Mouse (Mus musculus): ENCODE data around the gene Tdrkh. TPM values are rescaled to one million over a fixed set of nuclear protein-coding genes. Genes with fewer than 3 reads are reported as not detected.
A peak's percentile ranks its signal among the peaks of the same experiment; 100 is the strongest.

The Tdrkh gene
- polyA plus RNA-seq, 1 experiment from 2014 or later = 5.6 TPM

- no peak overlapping the region for H3K4me3 ChIP-seq (ENCODE audit: low read depth, low read length)
- 71% methylated on average over 4 of the region's 4 CpGs for WGBS
- no peak overlapping the region for H3K9ac ChIP-seq (ENCODE audit: low read depth, low read length)
- no peaks in the 10 kb centered on the region for H3K9me3 ChIP-seq (ENCODE audit: control insufficient read depth)
- no peak overlapping the region for H3K27ac ChIP-seq (ENCODE audit: low read depth, low read length)
- H3K4me1 ChIP-seq (replicated peaks; ENCODE audit: control insufficient read depth, insufficient read depth, low read length) = no peaks in the 10 kb centered on the region
- H3K36me3 ChIP-seq (ENCODE audit: control insufficient read depth, insufficient read depth) = peaks cover 35% of the 10 kb centered on the region
- no peak overlapping the region for H3K4me2 ChIP-seq (replicated peaks; ENCODE audit: low read depth)
- no peak for ATAC-seq
- no peaks in the 10 kb centered on the region; the same call in 1 of the 2 replicates for H3K27me3 ChIP-seq (replicated peaks; ENCODE audit: control insufficient read depth, insufficient read depth, low read length)
- TF ChIP-seq CTCF (IDR thresholded peaks at IDR 0.05; ENCODE audit: low read depth) = no peak
Measured at GRCm38 (mm10) chr3:94393049-94393448, 20.0 kb upstream of the Tdrkh start.

GRCm38 (mm10) chr3:94396336-94396735 is 16.7 kb upstream of the Tdrkh start:
- H3K4me2 ChIP-seq (replicated peaks; ENCODE audit: low read depth) = no peak overlapping the region
- no peaks in the 10 kb centered on the region for H3K9me3 ChIP-seq (ENCODE audit: control insufficient read depth)
- H3K27ac ChIP-seq (ENCODE audit: low read depth, low read length) = no peak overlapping the region
- 87% methylated on average over 1 of the region's 1 CpGs for WGBS
- H3K4me3 ChIP-seq (ENCODE audit: low read depth, low read length) = no peak overlapping the region
- no peaks in the 10 kb centered on the region for H3K4me1 ChIP-seq (replicated peaks; ENCODE audit: control insufficient read depth, insufficient read depth, low read length)
- H3K36me3 ChIP-seq (ENCODE audit: control insufficient read depth, insufficient read depth) = peaks cover 15% of the 10 kb centered on the region
- ATAC-seq = no peak
- no peak overlapping the region for H3K9ac ChIP-seq (ENCODE audit: low read depth, low read length)
- H3K27me3 ChIP-seq (replicated peaks; ENCODE audit: control insufficient read depth, insufficient read depth, low read length) = peaks cover 3% of the 10 kb centered on the region; the same call in 1 of the 2 replicates
- TF ChIP-seq CTCF (IDR thresholded peaks at IDR 0.05; ENCODE audit: low read depth) = no peak

GRCm38 (mm10) chr3:94396851-94397250 is 16.2 kb upstream of the Tdrkh start:
- TF ChIP-seq CTCF (IDR thresholded peaks at IDR 0.05; ENCODE audit: low read depth) = no peak

GRCm38 (mm10) chr3:94398217-94398616 is 14.9 kb upstream of the Tdrkh start, which contains the start of gene Lingo4:
Gene Lingo4, plus strand, starts transcription at chr3:94398517.
- WGBS = 73% methylated on average over 6 of the region's 6 CpGs
- H3K4me3 ChIP-seq (ENCODE audit: low read depth, low read length) = no peak within 1 kb of the TSS
- peaks cover 8% of the 10 kb centered on the region; the same call in 1 of the 2 replicates for H3K36me3 ChIP-seq (ENCODE audit: control insufficient read depth, insufficient read depth)
- H3K9ac ChIP-seq (ENCODE audit: low read depth, low read length) = 0 out of 2 replicates have a peak within 1 kb of the TSS, but pooled peaks have one; percentile 23
- H3K9me3 ChIP-seq (ENCODE audit: control insufficient read depth) = no peaks in the 10 kb centered on the region
- H3K4me2 ChIP-seq (replicated peaks; ENCODE audit: low read depth) = peak within 1 kb of the TSS; percentile 33
- peaks cover 6% of the 10 kb centered on the region; the same call in 1 of the 2 replicates for H3K27me3 ChIP-seq (replicated peaks; ENCODE audit: control insufficient read depth, insufficient read depth, low read length)
- no peaks in the 10 kb centered on the region for H3K4me1 ChIP-seq (replicated peaks; ENCODE audit: control insufficient read depth, insufficient read depth, low read length)
- no peak for TF ChIP-seq CTCF (IDR thresholded peaks at IDR 0.05; ENCODE audit: low read depth)
- no peak within 1 kb of the TSS for H3K27ac ChIP-seq (ENCODE audit: low read depth, low read length)
- no peak for ATAC-seq

More at GRCm38 (mm10) chr3:94396851-94397250, 16.2 kb upstream of the Tdrkh start:
- H3K4me1 ChIP-seq (replicated peaks; ENCODE audit: control insufficient read depth, insufficient read depth, low read length) = no peaks in the 10 kb centered on the region
- peaks cover 12% of the 10 kb centered on the region; the same call in 1 of the 2 replicates for H3K36me3 ChIP-seq (ENCODE audit: control insufficient read depth, insufficient read depth)
- WGBS = 74% methylated on average over 4 of the region's 4 CpGs
- no peak overlapping the region for H3K4me2 ChIP-seq (replicated peaks; ENCODE audit: low read depth)
- H3K4me3 ChIP-seq (ENCODE audit: low read depth, low read length) = no peak overlapping the region
- H3K9me3 ChIP-seq (ENCODE audit: control insufficient read depth) = no peaks in the 10 kb centered on the region
- peaks cover 5% of the 10 kb centered on the region; the same call in 1 of the 2 replicates for H3K27me3 ChIP-seq (replicated peaks; ENCODE audit: control insufficient read depth, insufficient read depth, low read length)
- no peak overlapping the region for H3K27ac ChIP-seq (ENCODE audit: low read depth, low read length)
- ATAC-seq = no peak
- no peak overlapping the region for H3K9ac ChIP-seq (ENCODE audit: low read depth, low read length)

GRCm38 (mm10) chr3:94398943-94399481 is 14.1 kb upstream of the Tdrkh start:
- Histone ChIP-seq H3K27ac (ENCODE audit: low read depth, low read length) (no peak overlapping the region), H3K9ac (ENCODE audit: low read depth, low read length) (0 out of 2 replicates have a peak overlapping the region, but pooled peaks have one; percentile 23), H3K27me3 (replicated peaks; ENCODE audit: control insufficient read depth, insufficient read depth, low read length) (peaks cover 6% of the 10 kb centered on the region; the same call in 1 of the 2 replicates), H3K4me2 (replicated peaks; ENCODE audit: low read depth) (peak overlapping the region; percentile 33), H3K36me3 (ENCODE audit: control insufficient read depth, insufficient read depth) (peaks cover 7% of the 10 kb centered on the region; the same call in 1 of the 2 replicates), H3K4me3 (ENCODE audit: low read depth, low read length) (no peak overlapping the region), H3K9me3 (ENCODE audit: control insufficient read depth) (no peaks in the 10 kb centered on the region), H3K4me1 (replicated peaks; ENCODE audit: control insufficient read depth, insufficient read depth, low read length) (no peaks in the 10 kb centered on the region)
- WGBS = 5% methylated on average over 20 of the region's 20 CpGs
- no peak for ATAC-seq
- TF ChIP-seq CTCF (IDR thresholded peaks at IDR 0.05; ENCODE audit: low read depth) = peak; percentile 34

GRCm38 (mm10) chr3:94399663-94400310 is 13.3 kb upstream of the Tdrkh start:
- Histone ChIP-seq H3K4me1 (replicated peaks; ENCODE audit: control insufficient read depth, insufficient read depth, low read length) (no peaks in the 10 kb centered on the region), H3K4me2 (replicated peaks; ENCODE audit: low read depth) (no peak overlapping the region), H3K4me3 (ENCODE audit: low read depth, low read length) (no peak overlapping the region), H3K9me3 (ENCODE audit: control insufficient read depth) (no peaks in the 10 kb centered on the region), H3K27me3 (replicated peaks; ENCODE audit: control insufficient read depth, insufficient read depth, low read length) (peaks cover 6% of the 10 kb centered on the region; the same call in 1 of the 2 replicates), H3K36me3 (ENCODE audit: control insufficient read depth, insufficient read depth) (peaks cover 7% of the 10 kb centered on the region; the same call in 1 of the 2 replicates), H3K9ac (ENCODE audit: low read depth, low read length) (no peak overlapping the region), H3K27ac (ENCODE audit: low read depth, low read length) (no peak overlapping the region)
- WGBS = 46% methylated on average over 5 of the region's 5 CpGs
- no peak for TF ChIP-seq CTCF (IDR thresholded peaks at IDR 0.05; ENCODE audit: low read depth)
- no peak for ATAC-seq

Data from intestine, postnatal 0 days (tissue).